Comparison of ENCODE assay signal across 8 mouse cellular contexts in genomic region chr10:53863486-53864357, GRCm38 (mm10).
DNase-seq lines count a peak whose midpoint lies in the region; ATAC-seq and TF ChIP-seq lines count a peak whose summit lies in the region.

No protein-coding gene starts in this region.

- H3K27ac ChIP-seq in thymus, adult 2 months (ENCODE audit: control insufficient read depth, insufficient read depth, low read length), result no peak overlapping the region
- H3K27ac ChIP-seq in kidney, embryonic 14.5 days (ENCODE audit: low read depth, low read length), result no peak overlapping the region
- H3K27ac ChIP-seq in limb, embryonic 11.5 days (replicated peaks; ENCODE audit: low read depth, low read length), result no peak overlapping the region
- no peak overlapping the region for H3K27ac ChIP-seq in midbrain, embryonic 15.5 days

- H3K27me3 ChIP-seq in thymus, adult 2 months (ENCODE audit: control insufficient read depth, insufficient read depth, low read length), result no peaks in the 10 kb centered on the region
- H3K27me3 ChIP-seq in kidney, embryonic 14.5 days (ENCODE audit: control insufficient read depth, insufficient read depth, low read length), result no peaks in the 10 kb centered on the region
- no peaks in the 10 kb centered on the region for H3K27me3 ChIP-seq in limb, embryonic 11.5 days (ENCODE audit: control insufficient read depth, insufficient read depth, low read length)
- no peaks in the 10 kb centered on the region for H3K27me3 ChIP-seq in midbrain, embryonic 15.5 days (replicated peaks)

- H3K4me3 ChIP-seq in thymus, adult 2 months (ENCODE audit: control insufficient read depth, insufficient read depth, low read length), result no peak overlapping the region
- H3K4me3 ChIP-seq in kidney, embryonic 14.5 days (ENCODE audit: low read length), result no peak overlapping the region
- no peak overlapping the region for H3K4me3 ChIP-seq in limb, embryonic 11.5 days (ENCODE audit: low read depth, low read length)
- no peak overlapping the region for H3K4me3 ChIP-seq in midbrain, embryonic 15.5 days

- no peak for TF ChIP-seq CTCF in thymus, adult 2 months (IDR thresholded peaks at IDR 0.05; ENCODE audit: borderline replicate concordance, control insufficient read depth, extremely low read depth, insufficient read depth, low read length, poor library complexity)

- H3K9ac ChIP-seq in kidney, embryonic 14.5 days (ENCODE audit: low read depth, low read length), result no peak overlapping the region
- H3K9ac ChIP-seq in limb, embryonic 11.5 days (ENCODE audit: low read length), result no peak overlapping the region
- H3K9ac ChIP-seq in midbrain, embryonic 15.5 days, result no peak overlapping the region

- peak; percentile 84; the same call in 1 of the 2 replicates for ATAC-seq in kidney, embryonic 14.5 days (ENCODE audit: low FRiP score, low TSS enrichment)
- ATAC-seq in limb, embryonic 11.5 days (ENCODE audit: insufficient number of reproducible peaks, low FRiP score, low TSS enrichment, low read depth), result no peak
- peak; percentile 95 for ATAC-seq in midbrain, embryonic 15.5 days (replicated peaks)

- no peaks in the 10 kb centered on the region for H3K4me1 ChIP-seq in thymus, adult 2 months (replicated peaks; ENCODE audit: control insufficient read depth, insufficient read depth, low read length)
- no peaks in the 10 kb centered on the region for H3K4me1 ChIP-seq in kidney, embryonic 14.5 days (ENCODE audit: control insufficient read depth, insufficient read depth, low read length)
- H3K4me1 ChIP-seq in limb, embryonic 11.5 days (ENCODE audit: control insufficient read depth, insufficient read depth, low read length), result no peaks in the 10 kb centered on the region
- H3K4me1 ChIP-seq in midbrain, embryonic 15.5 days, result peaks cover 5% of the 10 kb centered on the region; the same call in 1 of the 2 replicates

- TF ChIP-seq POLR2A in thymus, adult 2 months (IDR thresholded peaks at IDR 0.05; ENCODE audit: control insufficient read depth, extremely low read depth, insufficient read depth, low read length, poor library complexity), result no peak

- H3K9me3 ChIP-seq in kidney, embryonic 14.5 days (ENCODE audit: control insufficient read depth, low read length), result no peaks in the 10 kb centered on the region
- no peaks in the 10 kb centered on the region for H3K9me3 ChIP-seq in limb, embryonic 11.5 days (ENCODE audit: control insufficient read depth, low read length)
- H3K9me3 ChIP-seq in midbrain, embryonic 15.5 days, result no peaks in the 10 kb centered on the region

- no peaks in the 10 kb centered on the region for H3K36me3 ChIP-seq in thymus, adult 2 months (ENCODE audit: control insufficient read depth, insufficient read depth, low read length)
- no peaks in the 10 kb centered on the region for H3K36me3 ChIP-seq in kidney, embryonic 14.5 days (ENCODE audit: control insufficient read depth, insufficient read depth, low read length)
- no peaks in the 10 kb centered on the region for H3K36me3 ChIP-seq in limb, embryonic 11.5 days (ENCODE audit: control insufficient read depth, insufficient read depth, low read length)
- H3K36me3 ChIP-seq in midbrain, embryonic 15.5 days (replicated peaks), result no peaks in the 10 kb centered on the region

- H3K4me2 ChIP-seq in kidney, embryonic 14.5 days (replicated peaks; ENCODE audit: low read depth, low read length), result no peak overlapping the region
- no peak overlapping the region for H3K4me2 ChIP-seq in limb, embryonic 11.5 days (ENCODE audit: low read depth, severe bottlenecking)
- H3K4me2 ChIP-seq in midbrain, embryonic 15.5 days, result no peak overlapping the region

- WGBS in thymus, adult 2 months, result 53% methylated on average over 7 of the region's 7 CpGs
- 50% methylated on average over 7 of the region's 7 CpGs for WGBS in kidney, embryonic 14.5 days
- WGBS in limb, embryonic 11.5 days, result 62% methylated on average over 7 of the region's 7 CpGs
- WGBS in midbrain, embryonic 15.5 days, result 45% methylated on average over 7 of the region's 7 CpGs

- DNase-seq in thymus, adult 2 months, result peak; percentile 48
- DNase-seq in thymus, adult 18-20 months, result no peak
- peak; percentile 81 to 84 for DNase-seq in cerebellum, postnatal 10 days
- DNase-seq in frontal cortex, postnatal 25 days (ENCODE audit: low spot score in 2 of 2), result peak; percentile 17 to 43
- peak; percentile 73 for DNase-seq in limb, embryonic 11.5 days (ENCODE audit: low spot score)
- peak; percentile 22 to 63 for DNase-seq in spleen, postnatal 4 days (ENCODE audit: low spot score in 2 of 2)

Comparison
In these comparisons a context has a peak if more than half of its experiments do, and no peak if none do; other contexts are left out.
1. DNase-seq: peak in thymus, adult 2 months (single experiment), cerebellum, postnatal 10 days (2 of 2), frontal cortex, postnatal 25 days (2 of 2), limb, embryonic 11.5 days (single experiment) and spleen, postnatal 4 days (2 of 2); none in thymus, adult 18-20 months (0 of 2).